Mouse (Mus musculus) monocyte, adult 2 months (primary cell): ENCODE results near the gene Nop16.
"Not testable (repeated sequence)": the region's sequence is repeated elsewhere in the genome, so short reads cannot be mapped to it uniquely, and the experiment has no call there.

ENCODE experiments used
- DNase-seq, 2 experiments: peaks; one replicate each; pipeline ENCODE4 v3.0.0; 2022; ENCODE audit warnings: low spot score in 2 of 2, low read depth in 1 of 2

The Nop16 gene

DNA sequence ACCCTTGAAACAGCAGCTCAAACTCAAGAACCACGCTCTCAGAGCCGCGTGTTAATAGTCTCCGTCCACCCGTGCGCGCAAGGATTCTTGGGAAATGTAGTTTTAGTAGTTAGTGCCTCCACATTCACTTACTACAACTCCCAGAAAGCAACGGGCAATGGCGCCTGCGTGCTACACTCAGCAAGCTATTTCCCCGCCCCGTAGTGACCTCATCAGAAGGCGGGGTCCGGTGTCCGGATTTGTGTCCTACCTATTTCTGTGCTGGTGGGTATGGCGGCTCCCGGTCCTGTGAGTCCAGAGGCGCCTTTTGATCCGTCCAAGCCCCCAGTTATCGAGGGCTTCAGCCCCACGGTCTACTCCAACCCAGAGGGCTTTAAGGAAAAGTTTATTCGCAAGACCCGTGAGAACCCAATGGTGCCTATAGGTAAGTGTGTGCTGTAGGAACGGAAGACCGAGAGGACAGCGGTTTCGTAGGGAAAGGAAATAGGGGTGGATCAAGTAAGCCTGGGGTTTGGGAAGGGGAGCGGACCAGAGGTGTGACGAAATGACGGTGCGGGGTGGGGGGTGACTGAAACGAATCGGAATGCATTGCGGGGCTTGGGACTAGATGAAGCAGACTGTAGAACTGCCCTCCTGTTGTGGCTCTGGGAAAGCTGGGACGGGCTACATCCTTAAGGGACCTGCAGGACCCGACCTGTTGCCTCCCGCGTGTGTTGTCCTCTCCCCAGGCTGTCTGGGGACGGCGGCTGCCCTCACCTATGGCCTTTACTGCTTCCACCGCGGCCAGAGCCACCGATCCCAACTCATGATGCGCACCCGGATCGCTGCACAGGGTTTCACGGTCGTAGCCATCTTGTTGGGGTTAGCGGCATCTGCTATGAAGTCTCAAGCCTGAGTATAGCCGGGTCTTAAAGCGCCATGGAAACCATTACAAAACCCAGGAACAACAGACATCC, at the start of gene Nop16, which contains the start of gene Higd2a:
Gene Nop16, minus strand, starts transcription at position 95 of the 956 bp plus-strand sequence.
Gene Higd2a, plus strand, starts transcription at position 212 of the 956 bp plus-strand sequence.
- peak; percentile 85 to 91 for DNase-seq

DNA sequence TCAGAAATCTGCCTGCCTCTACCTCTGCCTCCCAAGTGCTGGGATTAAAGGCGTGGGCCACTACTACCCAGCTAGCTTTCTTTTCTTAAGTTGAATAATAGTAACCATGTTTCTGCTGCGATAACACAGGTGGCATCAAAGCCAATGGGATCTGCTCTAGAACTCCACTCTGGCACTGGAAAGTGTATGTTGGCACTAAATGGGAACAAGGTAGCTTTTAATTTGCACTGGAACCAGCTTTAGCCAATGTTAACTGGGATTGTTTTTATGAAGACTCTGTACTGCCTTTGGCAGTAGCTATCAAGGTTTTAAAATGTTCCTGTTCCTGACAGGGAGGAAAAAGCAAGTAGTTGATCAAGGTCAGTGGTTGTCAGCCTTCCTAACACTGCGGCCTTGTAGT, 45.1 kb upstream of the Nop16 start:
- no peak for DNase-seq

DNA sequence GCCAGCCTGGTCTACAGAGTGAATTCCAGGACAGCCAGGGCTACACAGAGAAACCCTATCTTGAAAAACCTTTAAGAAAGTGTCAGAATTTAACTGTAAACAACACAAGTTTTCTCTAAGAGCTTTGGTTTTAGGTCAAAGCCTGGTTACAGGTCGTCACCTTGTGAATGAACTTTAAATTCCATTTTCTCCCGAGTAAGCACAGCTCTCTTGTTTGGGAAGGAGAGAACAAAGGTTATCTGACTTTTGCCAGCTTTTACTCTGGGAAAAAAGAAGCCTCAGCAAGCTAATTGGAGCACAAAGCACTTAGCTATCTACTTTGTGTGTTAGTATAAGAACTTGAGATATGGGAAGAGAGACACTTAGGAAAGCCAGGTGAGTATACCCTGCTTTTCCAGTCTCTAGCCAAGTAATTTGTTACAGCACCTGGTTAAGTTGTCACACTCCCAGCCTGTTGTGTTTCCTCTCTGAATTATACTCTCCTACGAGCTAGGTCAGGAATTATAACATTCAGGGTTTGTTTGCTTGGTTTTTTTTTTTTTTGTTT, 42.9 kb upstream of the Nop16 start:
- no peak for DNase-seq

GRCm38 (mm10) chr13:54629128-54629527, 39.2 kb upstream of the Nop16 start:
- no peak for DNase-seq

- no peak for DNase-seq
Measured at GRCm38 (mm10) chr13:54621960-54622521, 32.2 kb upstream of the Nop16 start.

DNA sequence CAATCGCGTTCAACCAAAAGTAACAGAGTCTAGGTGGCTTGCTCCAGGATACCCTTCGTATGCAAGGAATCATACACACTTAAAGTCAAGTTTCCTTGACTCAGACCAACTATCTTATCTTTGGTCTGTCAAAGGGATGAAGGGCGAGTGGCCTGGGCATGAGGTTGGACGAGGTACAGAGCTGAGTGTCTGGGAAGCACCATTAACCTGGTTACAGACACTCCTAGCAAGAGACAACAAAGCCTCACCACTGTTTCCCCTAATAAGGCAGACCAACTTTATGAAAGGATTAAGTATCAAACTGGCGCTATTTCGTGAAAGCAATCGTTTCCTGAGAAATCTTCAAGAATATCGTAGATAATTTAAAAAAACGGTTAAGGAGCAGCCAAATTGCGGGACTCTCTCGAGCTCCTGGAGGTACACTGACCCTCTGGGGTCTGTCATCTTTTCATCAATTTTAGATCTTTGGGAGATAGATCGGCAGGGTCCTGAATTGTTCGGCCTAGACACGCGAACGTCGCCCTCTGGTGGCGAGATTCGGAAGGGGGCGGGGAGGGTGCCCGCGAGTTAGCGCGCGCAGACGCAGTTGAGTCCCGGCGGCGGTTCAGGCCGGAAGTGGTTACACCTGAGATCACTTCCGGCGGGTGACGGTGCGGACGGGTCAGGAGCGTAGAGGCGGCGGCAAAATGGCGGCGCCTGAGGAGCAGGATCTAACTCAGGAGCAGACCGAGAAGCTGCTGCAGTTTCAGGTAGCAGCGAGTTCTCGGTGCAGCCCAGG, 31.5 kb upstream of the Nop16 start, which contains the start of gene Faf2:
Gene Faf2, plus strand, starts transcription at position 630 of the 778 bp plus-strand sequence.
- peak; percentile 87 to 97 for DNase-seq

DNA sequence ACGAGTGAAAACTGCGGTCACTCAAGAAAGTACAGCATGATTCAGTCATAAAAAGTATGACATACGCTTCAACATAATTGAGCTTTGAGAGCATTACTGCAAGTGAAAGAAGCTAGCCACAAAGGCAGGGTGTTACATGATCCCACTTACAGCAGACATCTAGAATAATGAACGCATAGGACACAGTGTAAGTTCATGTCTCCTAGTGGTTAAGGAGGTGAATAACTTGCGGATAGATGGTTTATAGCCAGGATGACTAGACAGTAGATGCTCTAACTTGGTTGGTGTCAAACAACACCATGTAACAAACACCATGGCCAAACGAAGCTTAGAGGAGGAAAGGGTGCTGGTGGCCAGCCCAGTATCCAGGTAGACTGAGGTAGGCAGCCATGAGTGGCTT, 27.1 kb upstream of the Nop16 start:
- DNase-seq, result no peak

DNA sequence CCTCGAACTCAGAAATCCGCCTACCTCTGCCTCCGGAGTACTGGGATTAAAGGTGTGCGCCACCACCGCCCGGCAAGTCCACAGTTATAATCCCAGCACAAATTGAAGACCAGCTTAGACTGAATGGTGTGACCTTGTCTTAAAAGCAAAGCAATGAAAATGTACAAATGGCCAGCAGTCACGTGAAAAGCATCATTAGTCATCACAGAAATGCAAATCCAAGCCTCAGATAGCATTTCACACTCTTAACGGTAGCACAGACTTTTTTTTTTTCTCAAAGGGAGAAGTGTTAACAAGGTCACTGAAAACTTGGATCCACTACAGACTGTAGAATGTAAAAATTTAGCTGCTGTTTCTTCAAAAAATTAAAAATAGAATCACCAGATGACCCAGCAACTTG, 26.4 kb upstream of the Nop16 start:
- DNase-seq, result no peak

GRCm38 (mm10) chr13:54613141-54613540, 23.3 kb upstream of the Nop16 start:
- not testable (repeated sequence) for DNase-seq

DNA sequence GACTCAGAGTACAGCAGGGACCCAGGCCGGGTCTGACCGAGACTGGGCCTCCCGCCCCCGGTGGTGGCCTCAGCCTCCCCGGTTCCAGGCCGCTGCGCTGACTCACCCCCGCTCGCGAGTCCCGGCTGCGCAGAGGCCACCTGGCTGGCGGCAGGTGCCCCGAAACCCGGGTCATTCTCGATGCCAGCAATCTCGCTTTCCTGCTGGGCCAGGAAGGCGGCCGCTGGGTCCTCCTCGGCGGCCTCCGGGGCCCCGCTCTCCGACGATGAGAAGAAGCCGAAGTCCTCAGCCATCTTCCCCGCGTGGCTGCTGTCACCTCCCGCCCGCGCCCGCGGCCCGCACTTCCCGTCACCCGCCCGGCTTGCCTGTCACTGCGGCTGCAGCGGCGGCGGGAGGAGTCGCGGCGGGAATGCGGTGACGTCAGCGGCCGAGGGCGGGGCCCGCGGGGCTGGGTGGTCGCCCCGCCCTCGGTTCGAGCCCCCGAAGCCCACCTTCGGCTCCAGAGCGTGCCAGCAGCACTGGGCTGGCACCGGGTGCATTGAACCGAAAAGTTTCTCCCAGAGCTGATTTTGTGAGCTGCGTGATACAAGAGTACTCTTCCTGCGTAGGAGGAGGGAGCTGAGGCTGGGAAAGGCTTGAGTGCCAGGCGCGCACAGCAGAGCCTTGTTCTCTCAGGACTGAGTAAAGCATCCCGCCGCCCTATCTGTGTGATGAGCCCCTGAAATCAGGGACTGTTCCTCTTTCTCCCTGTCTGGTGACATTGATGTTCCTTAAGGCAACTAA, 21.3 kb upstream of the Nop16 start, which contains the start of gene Cltb:
Gene Cltb, minus strand, starts transcription at position 373 of the 783 bp plus-strand sequence.
- DNase-seq, result peak; percentile 31 to 61

GRCm38 (mm10) chr13:54610613-54610971, 20.7 kb upstream of the Nop16 start:
- no peak for DNase-seq

- DNase-seq, result no peak
Measured at GRCm38 (mm10) chr13:54609301-54609700, 19.4 kb upstream of the Nop16 start.

DNA sequence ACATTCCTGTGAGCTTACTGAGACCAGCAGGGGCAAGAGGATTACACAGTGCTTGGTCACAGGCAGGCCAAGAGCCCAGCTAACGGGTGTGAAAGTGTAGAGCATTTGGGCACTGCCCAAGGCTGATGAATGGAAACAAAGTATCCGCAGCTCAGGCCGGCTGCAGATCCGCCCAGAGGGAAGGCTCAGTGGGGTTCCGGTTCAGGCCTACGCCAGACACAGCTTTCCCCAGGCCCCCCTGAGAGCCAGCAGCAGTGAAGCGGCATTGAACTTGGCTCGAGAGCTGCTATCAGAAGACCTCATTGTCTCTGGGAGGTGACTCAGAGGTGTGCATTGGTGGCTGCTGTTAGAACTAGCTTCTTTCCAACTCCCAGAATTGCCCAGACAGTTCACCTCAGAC, 18.8 kb upstream of the Nop16 start:
- no peak for DNase-seq

GRCm38 (mm10) chr13:54608002-54608401, 18.1 kb upstream of the Nop16 start:
- no peak for DNase-seq

GRCm38 (mm10) chr13:54607204-54607603, 17.3 kb upstream of the Nop16 start:
- DNase-seq, result no peak

DNA sequence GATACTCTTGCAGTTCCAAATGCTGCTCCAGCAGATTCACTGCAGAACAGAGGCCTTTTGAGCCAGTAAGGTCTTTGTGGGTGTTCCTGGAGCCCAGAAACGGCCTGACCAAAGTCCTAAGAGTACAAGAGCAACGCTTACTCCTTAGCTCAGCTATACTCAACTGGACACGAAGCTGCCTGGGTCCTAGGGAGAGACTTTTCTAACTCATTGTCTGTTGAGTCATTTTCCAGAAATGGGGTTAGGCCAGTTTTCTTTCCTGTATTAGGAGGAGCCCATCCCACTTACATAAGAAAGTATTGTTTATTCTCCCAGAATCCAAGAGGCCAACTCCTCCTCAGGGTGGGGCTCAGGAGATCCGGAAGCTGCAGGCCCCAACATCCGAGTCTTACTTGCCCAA, 15.5 kb upstream of the Nop16 start:
- no peak for DNase-seq

DNA sequence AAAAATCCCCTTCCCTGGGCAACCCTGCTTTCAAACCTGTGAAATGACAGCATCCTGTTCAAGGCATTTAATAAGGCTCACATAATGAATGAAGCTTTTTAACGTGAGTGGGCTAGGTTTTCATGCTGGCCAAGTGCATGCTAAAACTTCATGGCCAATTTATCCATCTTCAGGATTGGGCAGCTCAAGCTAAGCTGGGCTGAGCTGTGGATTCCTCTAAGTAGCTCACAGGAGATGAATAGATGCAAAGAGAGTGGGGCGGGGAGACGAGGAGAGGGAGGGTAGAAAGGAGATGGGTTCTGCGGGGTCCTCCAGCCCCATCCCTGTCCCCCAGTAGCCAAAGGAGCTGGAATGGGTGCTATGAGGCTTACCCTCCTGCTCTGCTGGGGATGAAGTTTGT, 14.3 kb upstream of the Nop16 start:
- DNase-seq, result no peak

GRCm38 (mm10) chr13:54603501-54603900, 13.6 kb upstream of the Nop16 start:
- DNase-seq, result no peak

GRCm38 (mm10) chr13:54602639-54603111, 12.8 kb upstream of the Nop16 start:
- no peak for DNase-seq

GRCm38 (mm10) chr13:54598622-54599143, 8.8 kb upstream of the Nop16 start:
- DNase-seq, result no peak
